Mouse (Mus musculus) ES-E14 (cell line): Measurements from ENCODE around the gene Shc3.

Source experiments
- CHD2 ChIP-seq: IDR thresholded peaks from 2 replicates; pipeline ENCODE4 v1.6.1; 2014; ENCODE audit warnings: mild to moderate bottlenecking, low read depth, low read length, inconsistent platforms
- HCFC1 ChIP-seq: IDR thresholded peaks from 2 replicates; pipeline ENCODE4 v1.6.1; 2012; ENCODE audit warnings: low read length, inconsistent platforms, borderline replicate concordance; ENCODE audit not compliant: insufficient read depth
- MAFK ChIP-seq: IDR thresholded peaks from 2 replicates; pipeline ENCODE4 v1.6.1; 2014; ENCODE audit warnings: mild to moderate bottlenecking, low read depth, low read length, inconsistent platforms; ENCODE audit not compliant: insufficient read depth

DNA sequence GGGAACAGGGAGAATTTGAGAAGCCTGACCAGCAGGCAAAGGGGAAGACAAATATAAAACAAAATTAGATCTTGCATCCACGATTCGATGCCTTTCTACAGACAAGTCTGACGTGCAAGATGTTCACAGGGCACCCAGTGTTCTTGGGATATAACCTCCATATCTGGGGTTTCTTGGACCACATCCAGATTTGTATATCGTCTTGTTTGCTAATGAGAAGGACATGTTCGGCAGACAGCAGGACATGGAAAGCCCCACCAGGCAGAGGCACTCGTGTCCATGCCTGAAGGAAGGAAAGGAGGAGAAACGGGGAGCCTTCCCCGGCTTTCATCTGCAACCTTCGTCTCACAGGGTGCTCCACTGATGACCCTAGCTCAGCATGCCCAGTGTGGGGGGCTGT lies 158.0 kb downstream of the Shc3 start:
- TF ChIP-seq HCFC1 (no peak), MAFK (no peak), CHD2 (no peak)
